Mouse (Mus musculus) thymus, postnatal 36 days (tissue): ENCODE measurements around the gene Gpr155.
A peak's percentile ranks its signal among the peaks of the same experiment; 100 is the strongest.

Source experiments
- DNase-seq, 2 experiments: peaks; one replicate each; pipeline ENCODE4 v3.0.0; 2022; ENCODE audit warnings: mixed read lengths in 2 of 2

The Gpr155 gene

DNA sequence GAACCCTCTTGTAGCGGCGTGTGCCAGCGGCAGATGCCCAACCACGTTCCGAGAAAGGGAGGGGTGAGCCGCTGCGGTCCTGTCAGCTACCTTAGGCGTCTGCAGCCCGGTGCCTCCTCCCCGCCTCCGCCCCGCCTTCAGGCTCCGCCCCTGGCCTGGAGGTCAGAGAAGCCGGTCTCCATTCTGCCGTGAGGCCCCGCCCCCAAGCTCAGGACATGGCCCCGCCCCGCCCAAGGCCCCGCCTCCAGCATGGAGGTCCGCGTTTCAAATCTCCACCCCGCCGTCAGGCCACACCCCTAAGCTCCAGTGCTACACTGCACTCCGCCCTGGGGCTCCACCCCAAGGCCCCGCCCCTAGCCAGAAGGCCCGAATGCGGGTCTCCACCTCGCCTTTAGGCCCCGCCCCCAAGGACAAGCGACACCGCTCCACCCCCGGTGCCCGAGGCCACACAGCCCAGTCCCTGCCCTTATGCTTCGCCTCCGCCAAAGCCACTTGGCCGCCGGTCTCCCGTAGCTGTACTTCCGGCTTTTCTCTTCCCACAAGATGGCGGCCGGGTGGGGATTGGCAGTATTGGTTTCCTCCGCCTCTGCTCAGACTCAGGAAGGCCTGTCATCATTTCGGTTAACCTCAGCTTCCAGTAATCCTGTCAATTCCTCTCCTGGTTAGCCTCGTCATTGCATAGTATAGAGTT is at the start of gene Gpr155:
Gpr155 (minus strand) TSS at position 217 of the 691 bp plus-strand sequence.
- DNase-seq = peak; percentile 99 to 100

DNA sequence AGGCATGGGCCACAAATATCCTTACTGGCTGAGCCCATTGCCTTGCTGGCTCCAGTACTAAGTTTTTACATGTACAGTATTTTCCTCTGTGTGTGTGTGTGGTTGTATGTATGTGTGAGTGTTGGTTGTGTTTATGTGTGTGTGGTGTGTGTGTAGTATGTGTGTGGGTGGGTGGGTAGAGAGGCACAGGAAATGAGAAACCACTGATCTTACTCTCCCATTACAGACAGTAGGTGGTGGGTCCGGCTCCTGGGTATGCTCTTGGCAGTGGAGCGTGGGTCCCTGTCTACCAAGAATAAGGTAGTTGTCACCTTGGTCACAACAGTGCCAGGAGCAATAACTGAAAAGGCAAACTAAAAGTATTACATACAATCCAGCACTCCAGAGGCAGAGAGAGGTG is 49.5 kb upstream of the Gpr155 start:
- DNase-seq = no peak

DNA sequence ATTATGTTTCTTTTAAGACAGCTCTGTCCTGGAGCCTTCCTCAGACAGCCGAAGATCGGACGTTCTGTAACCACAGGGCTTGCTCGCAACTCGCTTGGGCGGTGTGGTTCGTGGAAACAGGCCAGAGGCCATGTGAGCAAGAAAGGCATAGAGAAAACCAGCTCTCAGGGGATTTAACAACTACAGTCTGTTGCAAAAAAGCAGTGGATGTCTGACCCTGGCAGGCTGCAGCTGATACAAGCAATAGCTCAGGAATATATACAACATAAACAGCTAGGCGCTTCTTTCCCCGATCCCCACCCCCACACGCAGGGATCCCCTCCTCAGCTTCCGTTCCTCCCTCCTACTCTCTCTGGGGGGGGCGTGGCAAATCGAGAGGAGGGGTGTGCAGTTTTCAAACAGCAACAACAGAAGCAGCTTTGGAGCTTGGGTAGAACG is 45.6 kb upstream of the Gpr155 start:
- no peak for DNase-seq

DNA sequence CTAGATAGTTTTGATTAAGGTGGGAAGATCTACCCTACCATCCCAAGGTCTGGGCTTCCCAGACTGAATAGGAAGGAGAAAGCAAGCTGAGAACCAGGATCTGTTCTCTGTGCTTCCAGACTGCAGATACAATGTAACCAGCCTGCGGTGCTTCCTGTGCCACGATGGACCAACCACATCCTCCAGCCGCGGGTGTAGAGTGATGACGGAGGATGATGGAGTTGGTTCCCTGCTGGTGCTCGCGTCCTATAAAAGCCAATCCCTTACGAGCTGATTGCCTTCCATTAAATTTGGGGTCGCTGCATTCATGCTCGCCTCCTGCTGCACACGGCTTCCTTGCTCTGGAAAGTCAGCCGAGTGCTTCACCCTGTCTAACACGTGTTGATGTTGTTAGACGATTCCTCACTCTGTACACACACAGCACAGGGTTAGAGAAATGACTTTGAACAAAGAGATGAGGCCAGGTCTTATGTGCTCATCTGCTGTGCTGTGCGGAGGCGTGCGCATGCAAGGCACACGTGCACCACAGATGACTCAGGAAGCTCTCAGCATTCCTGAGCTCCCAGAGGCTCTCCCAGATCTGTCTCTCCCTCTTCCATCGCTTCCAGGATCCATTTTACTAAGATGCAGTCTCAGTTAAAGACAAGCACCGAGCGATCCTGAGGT is 42.6 kb upstream of the Gpr155 start:
- DNase-seq = no peak

DNA sequence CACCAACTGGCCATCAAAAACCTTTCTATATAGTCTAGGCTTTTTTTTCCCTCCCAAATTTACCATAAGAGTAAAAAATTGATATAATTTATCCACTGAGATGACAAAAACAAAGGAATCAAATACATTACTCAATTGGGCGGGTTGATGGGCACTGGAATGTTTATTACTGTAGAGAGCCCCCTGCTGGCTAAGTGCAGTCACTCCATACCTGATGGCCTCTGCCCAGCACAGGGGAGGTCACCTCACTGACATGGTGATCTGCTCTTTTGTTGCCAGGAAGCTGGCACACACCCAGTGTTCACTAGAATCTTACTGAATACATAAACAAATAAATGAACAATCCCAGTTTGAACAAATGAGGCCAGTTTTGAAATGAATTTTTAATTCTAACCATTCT is 40.9 kb upstream of the Gpr155 start:
- DNase-seq = peak; percentile 40 to 42

DNA sequence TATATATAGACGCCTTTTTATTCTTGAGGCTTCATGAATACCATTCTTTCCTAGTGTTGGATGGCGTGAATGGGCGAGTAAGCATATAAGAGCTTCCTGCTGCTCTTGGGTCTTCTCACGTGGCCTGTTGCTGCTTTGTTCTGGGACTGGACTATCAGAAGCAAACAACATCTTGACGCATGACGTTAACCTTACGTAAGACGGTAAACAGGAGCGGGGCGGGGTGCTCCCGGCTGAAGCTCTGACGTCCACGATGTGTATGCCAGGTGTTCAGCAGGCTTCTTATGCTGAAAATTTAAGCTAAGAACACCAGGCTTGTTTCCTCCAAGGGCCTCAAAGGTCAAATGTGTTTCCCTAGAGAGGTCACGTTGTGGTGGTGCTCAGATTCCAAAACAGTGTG is 39.5 kb upstream of the Gpr155 start:
- DNase-seq = no peak

DNA sequence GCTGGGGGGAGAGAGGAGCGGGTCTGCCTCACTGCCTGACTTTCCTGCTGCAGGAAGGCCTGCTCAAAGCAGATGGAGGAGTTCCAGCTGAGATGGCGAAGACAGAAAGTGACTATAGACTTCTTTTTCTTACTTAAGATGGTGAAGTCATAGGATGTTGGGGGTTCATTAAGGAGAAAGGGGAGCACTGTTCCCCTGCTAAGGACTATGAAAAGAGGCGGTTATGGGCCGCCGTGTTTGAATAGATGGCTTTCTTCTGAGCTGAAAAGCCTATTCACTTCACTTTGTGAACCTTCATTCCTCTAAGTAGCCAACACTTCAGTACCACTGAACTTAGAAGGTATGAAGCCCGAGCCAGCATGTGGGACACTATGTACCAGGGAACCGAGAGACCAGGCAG is 33.4 kb upstream of the Gpr155 start:
- DNase-seq = no peak

DNA sequence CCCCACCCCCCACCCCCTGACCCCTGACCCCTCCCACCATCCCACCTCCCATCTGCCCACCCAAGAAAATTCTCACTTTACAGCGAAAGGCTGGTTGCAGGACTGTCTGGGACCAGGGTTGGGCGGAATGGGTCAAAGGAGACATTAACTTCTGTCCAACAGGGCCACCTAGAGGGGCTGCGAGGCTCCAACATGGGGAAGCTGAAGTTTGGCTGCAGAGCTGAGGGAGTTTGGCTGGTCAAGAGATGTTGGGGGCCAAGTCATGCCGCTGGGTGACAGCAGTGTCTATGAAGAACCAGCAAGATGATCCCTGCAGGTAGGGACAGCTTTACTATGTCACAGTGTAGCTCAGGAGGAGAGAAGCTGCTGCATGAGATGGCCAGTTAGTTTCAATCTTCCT is 32.9 kb upstream of the Gpr155 start:
- no peak for DNase-seq

DNA sequence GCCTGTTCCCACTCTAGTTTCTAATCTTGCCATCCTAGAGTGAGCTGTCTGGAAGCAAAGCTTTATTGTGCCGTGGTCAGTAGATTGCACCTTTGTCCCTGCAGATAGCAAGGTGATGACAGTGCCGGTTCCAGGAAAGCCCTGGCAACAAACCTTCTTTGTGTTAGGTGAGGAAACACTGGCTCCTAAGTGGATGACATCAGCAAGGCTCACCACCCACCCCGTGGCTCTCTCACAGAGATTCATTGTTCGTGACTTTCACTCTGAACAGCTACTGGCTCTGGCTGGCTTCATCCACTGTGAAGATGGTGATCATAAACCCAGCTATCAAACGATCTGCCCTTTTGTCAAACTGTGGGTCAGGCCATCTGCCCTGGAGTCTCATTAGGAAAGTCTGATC is 29.5 kb upstream of the Gpr155 start:
- DNase-seq = no peak

DNA sequence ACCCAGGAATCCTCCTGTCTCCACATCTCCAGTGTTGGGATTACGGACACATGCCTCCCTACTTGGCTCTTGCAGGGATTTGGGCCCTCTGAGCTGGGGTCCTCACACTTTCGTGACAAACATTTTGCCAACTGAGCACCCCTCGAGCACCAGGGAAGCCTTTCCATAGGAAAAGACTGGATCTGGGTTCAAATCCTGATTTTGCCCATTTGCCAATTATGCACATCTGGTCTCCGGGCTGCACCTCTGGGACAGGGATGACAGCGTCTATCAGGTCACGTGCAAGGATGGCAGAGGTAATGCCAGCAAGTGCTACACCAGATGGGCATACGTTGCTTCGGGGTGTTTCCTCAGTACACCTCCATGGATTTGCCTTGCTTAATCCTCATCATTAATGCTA is 23.7 kb upstream of the Gpr155 start:
- DNase-seq = no peak

DNA sequence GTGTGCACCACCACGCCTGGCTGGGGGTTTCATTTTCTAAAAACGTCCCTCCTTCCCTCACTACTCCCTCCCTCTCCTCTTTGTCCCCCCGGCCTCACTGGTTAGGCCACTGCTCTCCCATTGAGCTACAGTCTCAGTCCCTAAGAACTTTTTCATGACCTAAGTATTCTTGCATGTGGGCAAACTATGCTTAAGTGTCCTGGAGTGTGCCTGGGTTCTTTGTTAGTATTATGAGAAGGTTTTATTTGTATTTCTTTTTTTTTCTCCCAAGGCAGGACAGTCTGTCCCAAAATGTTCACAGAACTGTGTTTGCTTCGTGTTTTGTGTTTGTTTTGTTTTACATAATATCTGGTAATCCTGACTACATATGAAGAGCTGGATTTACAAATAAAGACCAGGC is 21.3 kb upstream of the Gpr155 start:
- no peak for DNase-seq

DNA sequence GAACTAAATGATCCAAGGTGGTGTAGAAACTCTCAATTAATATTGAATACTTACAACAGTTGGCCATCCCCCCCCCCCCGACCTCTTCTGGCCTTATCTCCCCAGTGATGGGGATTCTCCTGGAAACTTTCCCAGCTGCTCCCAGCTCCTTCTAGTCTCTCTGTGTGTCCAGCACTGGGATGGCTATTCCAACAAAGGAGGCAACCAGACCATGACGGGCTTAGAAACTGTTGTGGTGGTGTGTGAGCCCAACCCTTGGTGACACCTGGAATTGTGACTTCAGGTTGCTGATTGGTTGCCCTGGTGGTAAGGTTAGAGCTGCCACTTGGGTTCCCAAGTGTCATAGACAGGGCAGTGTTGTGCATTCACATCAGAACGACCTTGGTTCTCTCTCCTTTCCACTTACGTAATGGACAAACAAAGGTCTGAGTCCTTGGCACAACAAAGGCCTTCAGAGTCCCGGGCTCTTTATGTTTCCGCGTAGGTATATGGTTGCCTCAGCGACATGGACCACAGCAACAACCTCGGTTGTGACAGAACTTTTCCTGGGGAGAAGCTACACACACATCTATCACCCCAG is 20.1 kb upstream of the Gpr155 start:
- DNase-seq = no peak

DNA sequence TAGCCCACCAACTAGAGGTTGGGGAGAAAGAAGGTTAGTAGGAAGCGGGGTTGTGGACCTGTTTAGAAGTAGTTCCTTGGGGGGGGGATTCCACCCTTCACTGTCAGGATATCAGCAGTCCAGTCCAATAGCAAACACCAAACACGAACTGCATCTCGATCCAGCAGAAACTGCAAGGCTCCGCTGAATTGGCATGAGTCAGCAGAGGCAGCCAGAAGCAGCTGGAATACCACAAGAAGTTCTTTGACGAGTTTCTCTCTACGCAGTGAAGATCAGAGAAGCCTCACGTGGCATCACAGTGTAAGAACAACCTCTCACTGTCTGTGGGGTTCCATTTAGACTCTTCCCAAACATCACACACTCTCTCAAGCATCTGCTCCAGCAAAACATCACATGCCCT is 18.6 kb upstream of the Gpr155 start:
- DNase-seq = no peak

DNA sequence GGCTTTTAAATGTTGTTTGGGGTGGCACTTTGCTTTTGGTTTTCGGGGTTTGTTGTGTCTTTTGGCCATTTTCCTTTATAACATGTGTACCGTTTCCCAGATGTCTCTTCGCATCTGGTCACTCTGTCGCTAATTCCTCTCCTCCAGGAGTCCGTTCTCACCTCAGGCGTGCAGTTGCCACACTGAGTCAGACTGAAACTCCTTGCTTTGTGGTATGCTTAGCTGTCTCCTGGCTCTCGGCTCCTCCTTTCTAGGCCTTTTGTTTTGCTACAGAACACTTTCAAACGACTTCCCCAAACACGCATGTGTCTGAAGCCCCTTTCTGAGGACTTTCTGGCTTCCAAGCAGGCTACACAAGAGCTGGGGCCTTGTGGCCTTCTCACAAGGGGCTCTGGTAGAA is 18.1 kb upstream of the Gpr155 start:
- no peak for DNase-seq

DNA sequence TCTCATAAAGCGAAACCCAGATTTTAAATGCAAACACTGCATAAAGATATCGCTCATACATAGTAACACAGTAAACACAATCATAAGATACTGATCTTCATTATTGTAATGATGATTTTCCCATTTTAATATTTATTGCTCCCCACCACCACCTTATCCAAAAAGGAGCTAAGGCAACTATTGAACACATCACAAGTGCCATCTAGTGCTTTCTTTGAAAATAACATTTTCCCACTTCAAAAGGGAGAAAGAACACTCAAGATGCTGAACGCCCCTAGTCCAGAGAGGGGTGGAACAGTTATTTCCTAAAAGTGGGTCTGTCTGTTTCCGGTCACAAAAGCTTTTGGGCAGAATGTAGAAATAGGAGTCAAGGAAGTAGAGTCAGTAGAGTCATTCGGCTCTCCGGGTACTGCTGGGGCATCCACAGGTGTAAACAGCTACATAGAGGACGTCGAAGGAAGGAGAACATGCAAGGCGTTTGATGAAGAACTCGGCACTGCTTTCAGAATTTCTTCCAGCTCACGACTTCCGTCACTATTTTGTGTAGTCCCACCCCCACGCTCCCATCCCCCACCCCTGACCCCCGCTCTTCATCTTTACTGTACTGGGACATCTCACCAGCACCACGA is 17.1 kb upstream of the Gpr155 start:
- no peak for DNase-seq

DNA sequence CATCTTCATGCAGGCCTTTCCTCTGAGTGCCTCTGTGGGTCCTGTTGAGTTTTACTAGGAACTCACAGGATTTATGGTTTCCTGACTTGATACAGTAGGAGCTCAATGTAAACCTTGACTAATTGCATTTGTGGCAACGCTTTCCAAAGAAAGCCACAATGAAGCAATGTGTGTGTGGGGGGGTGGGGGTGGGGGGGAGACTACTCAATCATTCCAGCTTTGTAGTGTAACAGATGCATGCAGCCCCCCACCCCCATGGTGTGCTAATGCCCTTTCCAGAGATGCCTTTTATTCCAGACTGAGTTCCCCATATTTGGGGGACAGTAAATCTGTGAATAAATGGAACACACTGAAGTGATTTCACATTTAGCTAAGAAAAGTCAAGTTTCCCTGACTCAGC is 15.3 kb upstream of the Gpr155 start:
- no peak for DNase-seq

DNA sequence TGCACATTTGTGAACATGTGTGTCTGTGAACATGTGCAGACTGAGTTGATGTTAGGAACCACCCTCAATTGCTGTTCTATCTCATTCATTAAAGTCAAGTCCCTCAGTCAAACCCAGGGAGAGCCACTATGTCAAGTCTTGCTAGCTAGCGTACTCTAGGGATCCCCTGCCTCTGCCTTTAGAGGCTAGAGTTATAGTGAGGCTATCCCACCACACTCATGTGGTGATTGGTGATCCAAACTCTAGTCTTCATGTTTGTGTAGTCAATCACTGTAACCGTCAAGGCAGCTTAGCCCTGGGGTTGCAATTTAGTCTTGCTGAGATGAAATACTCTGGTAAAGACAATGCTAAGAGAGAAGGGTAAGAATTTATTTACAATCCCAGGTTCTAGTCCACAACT is 11.1 kb upstream of the Gpr155 start:
- DNase-seq = no peak

DNA sequence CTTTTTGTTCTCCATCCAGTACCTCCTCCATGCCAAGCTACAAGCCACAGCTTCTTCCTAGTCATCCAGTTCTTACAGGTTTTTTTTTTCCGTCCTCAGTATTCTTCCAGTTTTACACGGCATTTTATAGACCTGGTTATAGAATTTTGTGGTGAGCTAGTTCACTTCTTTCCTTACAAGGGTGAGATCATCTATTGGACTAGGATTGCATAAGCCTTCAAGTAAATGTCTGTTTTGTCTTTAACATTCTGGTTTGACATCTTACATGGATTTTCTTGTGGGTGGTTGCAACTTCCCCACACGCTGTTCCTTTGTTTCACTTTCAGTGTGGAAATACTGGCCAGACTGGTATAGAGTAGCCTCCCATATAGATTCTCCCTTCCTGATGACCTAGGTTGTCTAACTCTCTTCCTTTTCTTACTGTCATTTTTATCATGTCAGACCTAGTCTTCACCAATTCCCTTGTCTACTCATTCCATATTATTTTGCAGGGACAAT is 10.5 kb upstream of the Gpr155 start:
- no peak for DNase-seq

DNA sequence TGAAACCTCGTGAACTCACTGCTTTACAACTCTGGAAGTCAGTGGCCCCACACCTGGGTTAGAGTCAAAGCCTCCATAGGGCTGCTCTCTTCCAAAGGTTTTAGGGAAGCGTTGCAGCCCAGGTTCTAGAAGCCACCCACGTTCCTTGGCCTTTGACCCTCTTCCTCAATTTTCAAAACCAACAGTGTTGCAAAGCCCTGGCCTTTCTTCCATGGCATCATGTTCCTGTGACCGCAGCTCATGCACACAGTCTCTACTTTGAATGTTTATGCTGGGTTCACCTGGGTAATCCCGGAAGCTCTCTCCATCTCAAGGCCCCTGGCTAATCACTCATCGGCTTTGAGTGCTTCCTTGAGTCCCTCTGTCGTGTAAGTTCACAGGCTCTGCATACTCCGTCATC is 9.1 kb upstream of the Gpr155 start:
- DNase-seq = no peak

DNA sequence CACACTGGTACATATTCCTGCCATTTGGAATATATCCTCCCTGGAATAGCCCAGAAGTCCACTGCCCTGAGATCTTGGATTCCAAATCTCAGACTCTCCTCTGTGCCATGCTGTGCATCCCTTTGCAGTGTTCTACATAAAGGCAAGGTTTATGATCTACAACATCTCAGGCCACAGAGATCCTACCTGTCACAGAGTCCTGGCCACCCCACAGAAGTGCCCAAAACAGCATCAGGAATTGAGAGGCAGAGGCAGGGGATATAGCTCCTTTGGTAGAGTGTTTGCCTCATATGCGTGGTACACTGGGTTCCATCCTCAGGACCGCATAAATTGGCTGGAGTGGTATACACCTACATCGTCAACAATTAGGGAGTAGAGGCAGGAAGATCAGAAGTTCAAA is 8.1 kb upstream of the Gpr155 start:
- no peak for DNase-seq

DNA sequence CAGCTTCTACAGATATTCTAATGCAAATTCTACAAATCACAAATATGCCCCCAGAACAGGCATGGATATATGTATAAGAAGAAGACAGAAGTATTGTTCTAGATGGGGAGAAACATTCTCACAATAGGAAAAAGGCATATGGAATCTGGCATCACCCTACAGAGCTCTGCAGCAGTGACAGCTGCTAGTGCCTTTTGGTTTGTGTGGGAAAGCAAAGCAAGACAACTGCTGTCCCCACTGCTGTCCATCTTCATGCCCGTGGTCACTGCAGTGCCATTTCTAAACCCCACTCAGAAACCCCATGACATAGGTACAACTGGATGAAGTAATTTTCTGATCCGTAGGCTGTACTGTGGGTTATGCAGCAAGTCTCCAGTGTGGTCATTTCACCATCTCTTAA is 6.4 kb upstream of the Gpr155 start:
- DNase-seq = no peak

DNA sequence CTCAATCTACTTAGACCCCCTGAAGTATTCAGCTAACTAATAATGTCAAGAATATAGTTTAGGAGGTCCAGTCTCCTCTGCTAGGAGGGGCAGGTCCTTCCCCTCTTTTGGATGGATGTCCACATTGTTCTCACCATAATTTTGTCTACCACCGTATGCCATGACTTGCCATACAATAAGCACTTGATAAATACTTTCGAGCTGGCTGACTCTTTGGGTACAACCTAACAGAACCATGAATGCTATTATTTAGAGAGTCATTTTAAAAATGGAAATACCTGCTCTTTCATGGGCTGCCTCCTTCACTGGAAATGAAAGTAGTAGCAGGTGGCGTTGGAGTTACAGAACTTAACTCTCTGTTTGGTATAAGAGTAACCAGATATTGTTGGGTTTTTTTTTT is 3.6 kb upstream of the Gpr155 start:
- no peak for DNase-seq

DNA sequence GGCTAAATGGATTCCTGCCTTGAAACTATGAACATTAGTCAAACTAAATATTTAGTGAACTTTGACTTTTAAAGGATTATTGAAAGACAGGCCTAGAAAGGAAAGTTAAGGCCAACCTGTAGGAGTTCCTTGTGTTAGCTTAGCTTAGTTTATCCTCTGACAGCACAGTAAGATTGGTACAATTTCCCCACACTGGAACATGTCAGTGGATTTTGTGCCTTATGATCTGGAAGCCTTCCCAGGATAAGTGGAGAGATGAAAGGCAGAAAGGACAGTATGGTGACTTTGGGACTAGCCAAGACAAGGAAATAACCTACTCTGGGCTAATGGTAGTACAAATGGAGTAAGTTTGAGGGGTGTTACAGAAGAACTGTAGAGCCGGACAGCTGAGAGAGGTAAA is 1.4 kb upstream of the Gpr155 start:
- no peak for DNase-seq
